Mouse (Mus musculus) monocyte, adult 5-6 weeks (primary cell): Measurements from ENCODE around the gene Afg1l. TPM values are rescaled to one million over a fixed set of nuclear protein-coding genes. Genes with fewer than 3 reads are reported as not detected.

ENCODE experiments used
- ATAC-seq: fragments of 153-309, 156-312 bp; replicated peaks from 2 replicates; pipeline ENCODE4 v1.8.0; 2017; ENCODE audit warnings: mild to moderate bottlenecking; ENCODE audit not compliant: low TSS enrichment, insufficient number of reproducible peaks, severe bottlenecking, poor library complexity, low FRiP score
- total RNA-seq: library from RNA; stranded (forward); fragments of 200-1000, 200-491, 200-594 nt; gene quantifications from 3 replicates; pipeline ENCODE4 v1.2.3, GENCODE M21; 2017

Gene Afg1l
- total RNA-seq, 1 experiment from 2014 or later: 9.6 TPM

- no peak for ATAC-seq
These were observed 67.4 kb downstream of the Afg1l start for GRCm38 (mm10) chr10:42410748-42411537.

DNA sequence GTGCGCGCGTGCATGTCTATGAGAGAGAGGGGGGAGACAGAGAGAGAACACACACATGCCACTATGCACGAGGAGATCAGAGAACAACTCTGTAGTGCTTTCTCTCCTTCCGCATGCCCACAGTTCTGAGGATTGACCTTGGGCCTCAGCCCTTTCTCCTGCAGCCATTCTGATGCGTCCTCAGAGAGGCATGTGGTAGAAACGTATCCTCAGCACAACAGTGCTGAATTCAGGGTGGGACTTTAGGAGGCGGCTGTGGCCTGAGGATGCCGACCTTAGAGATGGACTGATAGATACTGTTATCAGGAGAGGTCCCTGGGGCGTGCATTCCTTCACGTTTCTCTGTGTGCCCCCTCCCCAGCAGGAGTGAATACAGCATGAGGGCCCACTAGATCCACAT, 87.9 kb downstream of the Afg1l start:
- ATAC-seq: no peak

DNA sequence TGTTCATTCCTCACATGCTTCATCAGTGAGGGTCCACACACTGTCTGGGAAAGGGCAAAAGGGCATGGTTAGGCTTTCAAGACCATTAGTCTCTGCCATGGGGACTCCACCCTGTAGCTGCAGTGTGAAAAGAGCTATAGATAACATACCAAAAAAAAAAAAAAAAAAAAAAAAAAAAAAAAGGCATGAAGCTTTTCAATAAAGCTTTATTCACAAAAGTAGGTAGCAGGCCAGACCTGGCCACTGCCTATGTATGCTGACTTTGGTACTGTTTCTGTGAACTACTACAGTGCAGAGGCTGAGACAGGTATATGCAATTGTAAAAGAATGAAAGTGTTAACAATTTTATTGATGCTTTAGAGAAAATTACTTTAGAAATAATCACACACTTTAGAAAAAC, 90.2 kb downstream of the Afg1l start:
- ATAC-seq: no peak

DNA sequence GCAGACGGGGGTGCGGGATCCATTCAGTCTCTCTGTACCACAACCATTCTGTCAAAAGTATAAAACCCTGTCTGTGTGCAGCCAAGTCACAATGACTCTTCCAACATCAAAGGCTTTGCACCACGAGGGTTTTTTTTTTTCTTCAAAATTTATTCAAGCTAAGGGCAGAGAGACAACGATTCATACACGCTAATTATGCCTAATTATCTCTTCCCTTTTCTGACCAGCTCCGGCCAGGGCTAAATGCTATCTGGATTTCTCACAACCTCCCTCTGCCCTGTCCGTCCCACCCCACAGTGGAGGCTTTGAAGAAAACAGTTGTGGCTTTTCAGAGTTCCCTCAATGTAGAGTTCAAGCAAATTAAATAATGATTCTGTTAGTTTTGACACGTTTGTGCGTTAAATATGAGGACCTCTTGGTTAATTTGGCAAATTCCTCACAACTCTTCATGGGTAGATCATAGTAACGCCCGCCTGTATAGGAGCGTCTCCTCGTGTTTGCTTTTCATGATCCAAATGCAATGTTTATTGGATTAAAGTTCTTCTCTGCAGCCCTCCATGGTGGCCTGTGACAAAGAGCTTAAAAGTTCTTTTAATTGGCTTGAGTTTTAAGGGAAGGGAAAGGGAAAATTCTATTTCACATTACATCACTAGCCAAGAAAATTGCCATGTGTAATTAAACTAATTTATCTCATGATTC, 93.3 kb downstream of the Afg1l start:
- ATAC-seq: no peak

- no peak for ATAC-seq
These were observed 94.7 kb downstream of the Afg1l start for GRCm38 (mm10) chr10:42383708-42384107.

DNA sequence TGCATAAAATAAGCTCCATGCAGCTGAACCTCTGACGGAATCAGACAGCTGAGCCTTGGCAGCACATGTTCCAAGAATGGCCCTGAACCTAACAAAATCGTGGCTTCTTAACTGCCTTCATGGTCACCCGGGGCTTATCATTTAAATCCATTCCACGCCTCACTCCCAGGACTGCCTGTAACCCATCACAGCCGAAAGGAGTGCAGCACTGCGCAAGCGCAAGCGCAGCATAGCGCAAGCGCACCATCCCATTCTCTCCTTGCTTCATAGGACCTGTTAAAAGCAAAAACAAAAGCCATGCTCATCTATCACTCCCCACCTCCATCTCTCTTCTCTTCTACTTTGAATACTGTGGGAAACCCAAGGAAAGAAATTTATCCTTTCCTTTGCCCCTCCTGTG, 114.1 kb downstream of the Afg1l start:
- ATAC-seq: no peak

DNA sequence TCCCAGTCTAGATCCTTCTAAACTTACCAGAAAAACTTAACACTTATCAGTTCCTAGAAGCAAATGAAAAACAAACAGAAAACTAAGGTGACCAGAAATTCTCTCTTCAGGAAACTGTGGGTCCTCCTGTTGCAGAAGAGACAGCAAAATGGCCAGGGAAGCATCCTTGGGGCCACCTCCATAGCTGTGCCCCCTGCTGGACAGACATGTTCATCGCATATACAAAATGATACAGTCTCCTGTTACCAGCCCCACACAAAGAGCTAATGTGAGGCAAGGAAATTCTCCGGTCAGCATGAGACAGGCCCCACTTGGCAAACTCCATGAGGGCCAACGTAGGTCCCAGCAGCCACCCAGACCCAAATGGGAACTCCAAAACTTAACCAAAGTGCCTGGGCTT, 122.4 kb downstream of the Afg1l start:
- ATAC-seq: no peak

- no peak for ATAC-seq
These were observed 130.4 kb downstream of the Afg1l start for GRCm38 (mm10) chr10:42347986-42348385.

DNA sequence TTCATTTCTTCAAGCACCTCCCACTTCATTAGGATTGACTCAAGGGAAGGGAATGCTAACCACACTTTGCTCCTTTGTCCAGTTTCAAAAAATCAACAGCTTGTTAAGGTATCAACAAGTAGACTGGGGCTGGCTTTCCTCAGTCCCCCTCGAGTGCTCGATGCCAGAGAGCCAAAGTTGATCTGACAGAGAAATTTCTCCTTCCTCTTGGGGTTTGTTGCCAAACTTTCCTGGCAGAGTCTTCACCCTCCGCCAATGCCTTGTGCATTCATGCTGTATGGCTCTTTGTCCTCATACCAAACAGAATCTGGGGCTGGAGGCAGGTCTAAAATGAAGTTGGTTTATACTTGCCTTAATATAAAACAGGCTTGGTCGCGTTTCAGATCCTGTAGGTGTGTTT, 131.2 kb downstream of the Afg1l start:
- ATAC-seq: no peak

GRCm38 (mm10) chr10:42346179-42346877, 132.0 kb downstream of the Afg1l start:
- ATAC-seq: no peak

DNA sequence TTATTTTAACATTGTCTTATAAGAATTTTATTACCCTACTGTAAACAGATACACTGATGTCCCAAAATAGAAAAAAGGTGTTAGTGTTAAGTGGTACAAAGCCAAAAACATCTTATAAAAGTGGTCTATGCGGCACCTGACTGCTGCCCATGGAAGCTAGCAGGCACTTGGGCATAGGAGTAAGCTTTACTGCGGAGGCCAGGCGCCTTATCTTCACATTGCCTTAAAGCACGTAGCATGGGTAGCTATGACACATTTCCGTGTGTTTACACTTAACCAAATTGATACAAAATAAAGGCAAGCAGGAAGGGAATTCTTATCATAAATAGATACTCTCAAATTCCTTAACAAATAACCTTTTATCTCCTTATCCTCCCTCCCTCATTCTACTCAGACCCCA, 135.7 kb downstream of the Afg1l start:
- ATAC-seq: no peak

- ATAC-seq: no peak
These were observed 136.4 kb downstream of the Afg1l start for GRCm38 (mm10) chr10:42341815-42342457.

- no peak for ATAC-seq
These were observed 138.0 kb downstream of the Afg1l start for GRCm38 (mm10) chr10:42340426-42340793.

DNA sequence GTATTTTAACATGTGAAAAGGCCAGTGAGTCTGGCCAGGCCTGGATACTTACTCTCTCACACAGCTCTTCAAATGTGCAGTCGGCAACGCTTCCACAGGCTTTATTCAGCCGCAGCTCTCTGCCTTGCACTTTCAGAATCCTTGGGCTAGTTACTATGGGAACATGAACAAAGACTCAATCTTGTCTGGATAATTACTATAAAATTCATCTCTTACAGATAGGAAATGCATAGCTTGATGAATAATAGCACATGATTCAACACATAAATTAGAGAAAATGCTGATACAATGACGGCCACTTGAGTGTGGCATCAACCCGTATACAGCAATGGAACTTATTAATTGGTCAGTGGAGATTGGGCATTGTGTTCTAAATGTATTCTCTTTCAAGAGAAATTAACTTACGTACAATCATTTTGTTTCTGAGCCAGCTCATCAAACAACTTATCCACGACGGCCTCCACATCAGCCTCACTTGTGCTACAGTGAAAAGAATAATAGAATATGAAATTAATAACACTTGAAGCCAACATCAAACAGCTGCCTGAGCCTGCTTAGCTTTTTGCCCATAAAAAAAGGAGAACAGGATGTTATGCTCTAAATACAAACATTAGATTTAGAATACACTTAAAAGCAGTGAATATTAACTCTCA, 138.5 kb downstream of the Afg1l start:
- no peak for ATAC-seq

GRCm38 (mm10) chr10:42338456-42338855, 139.9 kb downstream of the Afg1l start:
- no peak for ATAC-seq

DNA sequence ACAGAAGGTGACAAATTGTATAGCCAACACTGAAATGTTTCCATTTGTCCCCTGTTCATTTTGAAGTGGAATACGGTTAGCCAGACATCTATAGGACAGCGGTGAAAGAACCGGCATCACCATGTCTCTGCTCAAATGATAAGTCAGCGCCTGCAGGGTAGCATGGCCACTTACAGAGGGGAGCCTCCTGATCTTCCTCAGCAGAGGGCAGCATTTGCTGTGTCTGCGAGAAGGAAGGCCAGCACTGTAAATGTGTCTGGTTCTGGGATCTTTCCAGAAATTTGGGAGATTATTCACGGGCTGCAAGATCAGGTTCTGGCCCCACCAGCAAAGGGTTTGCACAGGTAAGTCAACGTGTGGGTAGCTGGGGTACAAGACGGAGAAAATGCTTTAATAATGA, 150.8 kb downstream of the Afg1l start:
- no peak for ATAC-seq

DNA sequence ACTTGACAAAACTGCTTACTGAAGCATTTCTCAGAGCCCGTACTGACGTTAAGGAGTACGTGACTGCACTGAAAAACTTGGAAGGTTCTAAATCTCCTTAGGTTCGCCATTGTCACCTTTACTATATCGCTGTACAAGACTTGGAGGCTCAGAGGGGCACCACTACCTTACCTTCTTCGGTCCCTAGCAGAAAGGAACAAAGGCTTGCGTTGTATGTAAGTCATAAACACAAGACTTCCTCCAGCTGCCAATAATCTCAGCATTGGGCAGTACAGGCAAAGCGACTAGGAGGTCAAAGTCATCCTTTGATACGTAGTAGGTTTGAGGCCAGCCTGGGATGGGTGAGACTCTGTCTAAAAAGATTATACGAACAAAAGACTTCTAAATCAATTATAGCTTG, 153.1 kb downstream of the Afg1l start:
- no peak for ATAC-seq

GRCm38 (mm10) chr10:42323978-42324377, 154.4 kb downstream of the Afg1l start:
- ATAC-seq: no peak

DNA sequence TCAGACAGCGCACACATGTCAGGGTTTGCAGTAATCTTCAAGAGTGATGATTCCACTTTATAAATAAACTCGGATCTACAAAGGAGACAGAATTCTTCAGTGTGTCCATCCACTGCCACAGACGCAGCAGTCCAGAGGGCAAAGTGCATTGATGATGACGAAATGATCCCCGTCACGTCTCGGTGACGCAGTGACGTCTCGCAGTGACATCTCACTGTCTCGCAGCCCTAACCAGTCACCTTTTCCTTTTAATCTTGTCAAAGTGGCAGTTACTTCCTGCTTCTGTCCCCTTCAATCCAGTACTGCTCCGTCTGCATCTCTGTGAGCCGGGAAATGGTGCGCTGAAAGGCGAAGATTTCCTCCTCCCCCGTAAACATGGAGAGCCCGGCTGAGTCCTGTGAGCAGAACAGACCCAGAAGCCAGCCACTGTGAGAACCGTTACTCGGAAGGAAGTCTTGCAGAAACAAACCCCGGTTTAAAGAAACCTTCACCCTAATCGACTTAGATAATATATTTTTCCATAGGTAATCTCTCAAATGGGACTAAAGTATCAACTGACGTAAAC, 165.1 kb downstream of the Afg1l start:
- no peak for ATAC-seq
